Mouse (Mus musculus): ENCODE results near the gene Cachd1.

Gene Cachd1

GRCm38 (mm10) chr4:100776043-100776870, at the start of gene Cachd1:
Cachd1 (plus strand) TSS chr4:100776675.
- peak; percentile 77 for DNase-seq (ENCODE audit: low spot score)

GRCm38 (mm10) chr4:100728896-100729479, 47.5 kb upstream of the Cachd1 start:
- peak; percentile 24 for DNase-seq (ENCODE audit: low spot score)

- no peak for DNase-seq (ENCODE audit: low spot score)
Observed at GRCm38 (mm10) chr4:100735098-100735935, 41.2 kb upstream of the Cachd1 start.

- DNase-seq (ENCODE audit: low spot score): peak; percentile 91
Observed at GRCm38 (mm10) chr4:100735936-100736349, 40.5 kb upstream of the Cachd1 start.

GRCm38 (mm10) chr4:100743615-100744014, 32.9 kb upstream of the Cachd1 start:
- DNase-seq (ENCODE audit: low spot score): no peak

- no peak for DNase-seq (ENCODE audit: low spot score)
Observed at GRCm38 (mm10) chr4:100752278-100752677, 24.2 kb upstream of the Cachd1 start.

- no peak for DNase-seq (ENCODE audit: low spot score)
Observed at GRCm38 (mm10) chr4:100755632-100756031, 20.8 kb upstream of the Cachd1 start.

GRCm38 (mm10) chr4:100756499-100756898, 20.0 kb upstream of the Cachd1 start:
- no peak for DNase-seq (ENCODE audit: low spot score)

- DNase-seq (ENCODE audit: low spot score): no peak
Observed at GRCm38 (mm10) chr4:100758265-100758898, 18.1 kb upstream of the Cachd1 start.

- DNase-seq (ENCODE audit: low spot score): no peak
Observed at GRCm38 (mm10) chr4:100759603-100760002, 16.9 kb upstream of the Cachd1 start.

- DNase-seq (ENCODE audit: low spot score): no peak
Observed at GRCm38 (mm10) chr4:100760416-100760815, 16.1 kb upstream of the Cachd1 start.

GRCm38 (mm10) chr4:100768606-100769005, 7.9 kb upstream of the Cachd1 start:
- no peak for DNase-seq (ENCODE audit: low spot score)

- DNase-seq (ENCODE audit: low spot score): peak; percentile 68
Observed at GRCm38 (mm10) chr4:100776871-100777375, 448 bp downstream of the Cachd1 start.

- peak; percentile 68 for DNase-seq (ENCODE audit: low spot score)
Observed at GRCm38 (mm10) chr4:100777376-100778041, 1.0 kb downstream of the Cachd1 start.

- peak; percentile 29 for DNase-seq (ENCODE audit: low spot score)
Observed at GRCm38 (mm10) chr4:100778082-100778481, 1.6 kb downstream of the Cachd1 start.

- DNase-seq (ENCODE audit: low spot score): no peak
Observed at GRCm38 (mm10) chr4:100779023-100779422, 2.5 kb downstream of the Cachd1 start.

- no peak for DNase-seq (ENCODE audit: low spot score)
Observed at GRCm38 (mm10) chr4:100779695-100780094, 3.2 kb downstream of the Cachd1 start.

GRCm38 (mm10) chr4:100780911-100781310, 4.4 kb downstream of the Cachd1 start:
- no peak for DNase-seq (ENCODE audit: low spot score)

GRCm38 (mm10) chr4:100782348-100782747, 5.9 kb downstream of the Cachd1 start:
- no peak for DNase-seq (ENCODE audit: low spot score)

- DNase-seq (ENCODE audit: low spot score): no peak
Observed at GRCm38 (mm10) chr4:100782891-100783290, 6.4 kb downstream of the Cachd1 start.

GRCm38 (mm10) chr4:100787201-100787600, 10.7 kb downstream of the Cachd1 start:
- no peak for DNase-seq (ENCODE audit: low spot score)

Measured in retina, embryonic 14.5 days (tissue).